Comparison of ENCODE assay signal across 28 mouse cellular contexts in the genomic region with DNA sequence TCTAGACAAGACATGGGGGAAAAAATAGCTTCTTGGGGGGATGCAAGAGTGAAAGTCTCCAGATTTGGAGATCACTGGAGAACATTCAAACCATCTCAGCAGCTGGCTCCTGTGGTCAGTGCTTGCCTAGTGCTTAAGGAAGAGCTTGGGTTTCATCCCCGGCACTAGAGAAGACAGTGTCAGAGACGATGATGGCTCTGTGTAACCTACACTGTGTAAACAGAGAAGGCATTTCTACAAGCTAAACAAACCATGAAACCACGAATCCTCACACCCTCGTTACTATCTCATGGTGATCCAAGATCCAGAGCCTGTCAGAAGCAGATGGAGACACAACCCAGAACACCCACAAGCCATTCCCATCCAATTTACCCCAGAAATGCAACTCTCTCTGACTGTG.
DNase-seq lines count a peak whose midpoint lies in the region; ATAC-seq and TF ChIP-seq lines count a peak whose summit lies in the region.
"Had no signal": no experiment of that assay in that cellular context is flagged by ENCODE, and none has a peak within 500 bp of the region (broad histone marks: within the 10 kb centered on the region; RNA-seq: fewer than 3 reads in every experiment).

No protein-coding gene starts in this region.

- H3K4me1 ChIP-seq in lung, adult 2 months (ENCODE audit: control insufficient read depth, insufficient read depth, low read length): no peaks in the 10 kb centered on the region
- H3K4me1 ChIP-seq: heart, embryonic 13.5 days; kidney, embryonic 15.5 days; limb, embryonic 10.5 days; limb, embryonic 15.5 days; liver, embryonic 13.5 days; lung, embryonic 15.5 days had no signal

- H3K4me3 ChIP-seq in lung, adult 2 months (replicated peaks; ENCODE audit: extremely low read depth, low read depth, low read length): no peak overlapping the region
- H3K4me3 ChIP-seq: forebrain, embryonic 10.5 days; forebrain, embryonic 15.5 days; heart, adult 2 months; heart, embryonic 13.5 days; kidney, embryonic 15.5 days; limb, embryonic 10.5 days; limb, embryonic 15.5 days; liver, embryonic 13.5 days; lung, embryonic 15.5 days; midbrain, embryonic 15.5 days had no signal

- TF ChIP-seq CTCF in lung, adult 2 months (IDR thresholded peaks at IDR 0.05; ENCODE audit: insufficient read depth, low read length): no peak

- no peak for TF ChIP-seq POLR2A in lung, adult 2 months (IDR thresholded peaks at IDR 0.05; ENCODE audit: borderline replicate concordance, extremely low read depth, low read depth, low read length)

- 64% methylated on average over 4 of the region's 4 CpGs for WGBS in lung, adult 2 months

- DNase-seq in layer of hippocampus, adult 9-11 months: peak; percentile 31
- DNase-seq in layer of hippocampus, postnatal 25 days (ENCODE audit: extremely low spot score in 1 of 2, low spot score in 1 of 2): no peak
- DNase-seq in lung, postnatal 36 days: peak; percentile 9
- DNase-seq in lung, adult 2 months: no peak
- peak; percentile 50 for DNase-seq in brain, adult 2 months (ENCODE audit: low read depth, low spot score)
- no peak for DNase-seq in thymus, postnatal 0 days (ENCODE audit: low spot score)
- DNase-seq: adrenal gland, adult 8-10 months; cerebellum, adult 8-10 months; cerebellum, postnatal 25 days; heart, adult 2 months; heart, postnatal 10 days; kidney, adult 18-20 months; kidney, postnatal 25 days; liver, embryonic 13.5 days; right cerebral cortex, adult 18-20 months; spleen, adult 18-20 months; thymus, adult 18-20 months; thymus, postnatal 36 days had no signal

- ATAC-seq in megakaryocyte progenitor cell, adult 5-6 weeks (replicated peaks; ENCODE audit: poor library complexity): no peak
- ATAC-seq: forebrain, embryonic 15.5 days; hindbrain, embryonic 16.5 days; midbrain, embryonic 15.5 days had no signal

Comparison
In these comparisons a context has a peak if more than half of its experiments do, and no peak if none do; other contexts are left out.
1. DNase-seq: peak in layer of hippocampus, adult 9-11 months (single experiment), lung, postnatal 36 days (single experiment) and brain, adult 2 months (single experiment); none in layer of hippocampus, postnatal 25 days (0 of 2), lung, adult 2 months (single experiment) and thymus, postnatal 0 days (single experiment).